Mouse (Mus musculus): ENCODE measurements around the gene Col27a1.

- no peak for TF ChIP-seq CTCF (IDR thresholded peaks at IDR 0.05; ENCODE audit: borderline replicate concordance, control insufficient read depth, extremely low read depth, insufficient read depth, low read length, poor library complexity)
- no peak for TF ChIP-seq POLR2A (IDR thresholded peaks at IDR 0.05; ENCODE audit: control insufficient read depth, extremely low read depth, insufficient read depth, low read length, poor library complexity)
These were observed 8.2 kb upstream of the Col27a1 start for GRCm38 (mm10) chr4:63205583-63205982.
